Mouse (Mus musculus) heart, adult 9 months (tissue): ENCODE data around the gene Slc4a5.
"Not testable (repeated sequence)": the region's sequence is repeated elsewhere in the genome, so short reads cannot be mapped to it uniquely, and the experiment has no call there.

Experiments
- DNase-seq, 2 experiments: peaks; one replicate each; pipeline ENCODE4 v3.0.0; 2022; ENCODE audit warnings: low spot score in 2 of 2

Gene Slc4a5

GRCm38 (mm10) chr6:83302264-83302663, 82.6 kb downstream of the Slc4a5 start:
- peak in 1 of 2 experiments; percentile 36 for DNase-seq

- no peak for DNase-seq
These were observed 89.4 kb downstream of the Slc4a5 start for GRCm38 (mm10) chr6:83309017-83309416.

- DNase-seq, result no peak
These were observed 91.6 kb downstream of the Slc4a5 start for GRCm38 (mm10) chr6:83311206-83311605.

DNA sequence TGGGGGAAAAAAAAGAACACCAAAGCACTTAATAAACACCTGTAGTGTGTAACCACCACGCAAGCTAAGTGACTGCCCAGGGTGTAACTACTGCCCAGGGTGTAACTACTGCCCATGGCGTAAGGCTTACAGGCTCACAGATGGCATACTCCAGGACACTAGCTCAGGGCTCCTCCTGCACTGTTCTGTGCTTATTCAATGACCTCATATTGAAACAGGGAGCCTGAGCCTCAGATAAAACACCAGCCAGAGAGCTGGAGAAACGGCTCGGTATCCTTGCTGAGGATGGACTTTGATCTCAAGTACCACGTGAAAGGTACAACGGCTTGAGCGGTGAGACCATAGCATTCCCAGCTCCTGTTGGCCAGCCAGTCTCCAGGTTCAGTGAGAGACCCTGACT, 92.4 kb downstream of the Slc4a5 start:
- no peak for DNase-seq

- DNase-seq, result no peak
These were observed 92.9 kb downstream of the Slc4a5 start for GRCm38 (mm10) chr6:83312514-83312913.

DNA sequence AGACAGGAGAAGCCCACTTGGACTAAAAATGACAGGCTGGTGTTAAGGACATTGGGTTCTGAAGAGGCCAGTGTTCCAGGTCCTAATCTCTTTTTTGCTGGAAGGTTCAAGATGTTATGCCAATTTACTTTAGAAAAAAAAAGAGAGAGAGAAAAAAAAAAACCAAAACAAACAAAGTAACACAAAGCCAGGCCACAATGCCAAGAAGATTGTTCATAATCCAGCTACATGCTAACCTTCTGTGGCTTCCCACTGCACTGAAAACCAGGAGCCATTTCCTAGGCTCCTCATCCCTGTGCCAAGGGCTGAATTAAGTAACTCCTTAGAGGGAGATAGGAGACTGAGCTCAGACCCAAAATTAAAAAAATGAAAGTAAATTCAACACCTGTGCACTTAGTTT, 95.7 kb downstream of the Slc4a5 start:
- DNase-seq, result no peak

GRCm38 (mm10) chr6:83316022-83316421, 96.4 kb downstream of the Slc4a5 start:
- DNase-seq, result no peak

- peak; percentile 86 to 95 for DNase-seq
These were observed 97.6 kb downstream of the Slc4a5 start for GRCm38 (mm10) chr6:83317108-83317741.

DNA sequence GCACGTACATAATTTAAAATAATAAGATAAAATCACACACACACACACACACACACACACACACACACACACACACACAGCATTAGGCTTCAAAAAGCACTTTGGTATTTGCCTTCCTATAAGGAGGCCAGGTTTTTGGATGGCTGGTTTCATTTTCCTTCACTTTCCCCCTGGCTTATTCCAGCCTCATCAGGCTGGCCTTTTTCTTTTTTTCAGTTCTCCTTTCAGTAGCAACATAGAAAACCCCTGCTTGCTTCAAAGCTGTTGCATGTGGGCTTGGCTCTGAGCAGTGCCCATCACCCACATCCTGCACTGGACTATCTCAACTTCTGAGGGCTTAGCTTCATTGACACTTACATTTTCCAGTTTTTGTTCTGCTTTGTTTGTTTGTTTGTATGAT, 102.3 kb downstream of the Slc4a5 start:
- DNase-seq, result no peak

DNA sequence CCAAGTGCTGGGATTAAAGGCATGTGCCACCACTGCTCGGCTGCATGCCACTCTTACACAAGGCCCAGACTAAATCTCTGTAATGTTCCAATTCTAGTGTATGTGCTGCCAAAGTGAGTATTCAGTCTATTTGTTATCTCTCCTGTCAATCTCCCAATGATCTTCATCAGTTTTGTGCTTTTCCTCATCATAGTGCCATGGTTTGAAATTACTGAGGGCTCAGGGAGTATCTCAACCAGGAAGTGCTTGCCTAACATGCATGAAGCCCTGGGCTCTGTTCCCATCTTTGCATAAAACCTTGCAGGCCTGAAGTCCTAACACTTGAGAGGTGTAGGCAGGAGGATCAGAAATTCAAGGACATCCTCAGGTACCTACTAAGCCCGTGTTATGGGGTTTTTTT, 103.2 kb downstream of the Slc4a5 start:
- no peak for DNase-seq

- DNase-seq, result no peak
These were observed 104.2 kb downstream of the Slc4a5 start for GRCm38 (mm10) chr6:83323652-83324419.

- peak; percentile 96 to 97 for DNase-seq
These were observed 106.1 kb downstream of the Slc4a5 start, which contains the start of the genes Mthfd2 and Mob1a for GRCm38 (mm10) chr6:83325525-83326393. Mthfd2 (minus strand) TSS chr6:83325908. Mob1a (plus strand) TSS chr6:83326016.

DNA sequence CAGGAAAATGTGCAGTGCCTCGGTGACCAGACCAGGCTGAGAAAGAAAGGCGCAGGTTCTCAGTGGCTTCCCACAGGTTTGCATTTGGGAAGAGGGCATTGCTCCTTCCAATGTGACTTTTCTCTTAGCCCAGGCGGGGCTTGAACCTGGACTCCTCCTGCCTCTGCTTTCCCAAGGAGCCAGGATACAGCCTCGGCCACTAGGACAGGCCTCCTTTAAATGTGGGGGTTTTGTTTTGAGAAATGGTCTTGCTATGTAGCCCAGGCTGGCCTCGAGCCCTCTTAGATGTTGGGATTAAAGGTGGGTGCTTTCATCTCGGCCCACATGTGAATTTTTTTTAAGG, 106.7 kb downstream of the Slc4a5 start:
- no peak for DNase-seq

- DNase-seq, result no peak
These were observed 107.1 kb downstream of the Slc4a5 start for GRCm38 (mm10) chr6:83326761-83327160.

DNA sequence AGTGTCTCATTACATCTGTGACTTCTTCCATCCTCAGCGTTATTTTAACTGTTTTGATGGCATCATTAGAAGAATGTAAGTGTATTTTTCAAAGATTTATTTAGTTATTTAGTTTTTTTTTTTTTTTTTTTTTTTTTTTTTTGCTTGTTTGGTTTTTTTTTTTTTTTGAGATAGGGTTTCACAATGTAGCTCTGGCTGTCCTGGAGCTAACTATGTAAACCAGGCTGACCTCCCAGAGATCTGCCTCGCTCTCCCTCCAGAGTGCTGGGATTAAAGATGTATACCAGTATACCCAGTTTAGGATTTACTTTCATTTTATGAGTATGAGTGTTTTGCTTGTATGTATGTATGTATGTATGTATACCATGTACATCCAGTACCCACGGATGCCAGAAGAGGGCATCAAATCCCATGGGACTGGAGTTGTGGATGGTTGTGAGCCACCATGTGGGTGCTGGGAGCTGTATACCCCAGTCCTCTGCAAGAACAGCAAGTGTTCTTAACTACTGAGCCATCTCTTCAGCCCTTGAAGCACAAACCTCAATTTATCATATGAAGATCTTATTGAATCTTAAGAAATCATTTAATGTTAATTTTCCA, 108.1 kb downstream of the Slc4a5 start:
- DNase-seq, result no peak

DNA sequence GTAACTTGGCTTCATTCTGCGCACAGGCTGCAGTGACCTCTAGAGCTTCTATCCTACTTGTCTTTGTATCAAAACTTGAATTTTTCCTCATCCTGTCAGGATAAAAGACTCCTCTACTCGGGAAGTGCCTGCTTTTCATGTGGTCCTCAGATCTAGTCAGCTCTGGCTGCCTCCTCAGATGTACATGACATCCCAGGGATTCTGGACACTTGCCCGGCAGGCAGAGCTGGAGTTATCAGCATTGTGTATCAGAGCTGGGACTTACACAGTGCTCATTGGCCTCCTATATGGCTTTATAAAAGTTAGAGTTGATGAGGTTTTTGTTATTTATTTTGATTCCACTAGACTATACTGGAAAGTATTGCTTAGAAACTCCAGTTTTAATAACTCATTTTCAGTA, 121.8 kb downstream of the Slc4a5 start:
- no peak for DNase-seq

DNA sequence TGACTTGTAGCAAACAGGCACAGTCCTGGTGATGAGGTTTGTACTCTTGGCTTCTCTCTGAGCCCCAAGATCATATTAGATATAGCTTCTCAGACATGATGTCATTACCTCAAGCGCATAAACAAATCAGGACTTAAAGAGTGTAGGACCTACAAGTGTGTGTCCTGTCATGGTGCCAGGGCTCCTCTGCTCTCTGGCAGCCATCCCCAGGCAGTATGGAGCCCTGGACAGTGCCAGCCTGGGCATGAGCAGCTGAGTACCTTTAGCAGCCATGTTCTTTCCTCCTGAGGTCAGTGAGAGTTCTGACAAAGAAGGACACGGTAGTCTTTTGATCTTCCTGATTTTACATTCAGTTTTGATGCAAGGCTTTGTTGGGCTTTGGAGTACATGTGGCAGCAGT, 123.3 kb downstream of the Slc4a5 start:
- DNase-seq, result no peak

DNA sequence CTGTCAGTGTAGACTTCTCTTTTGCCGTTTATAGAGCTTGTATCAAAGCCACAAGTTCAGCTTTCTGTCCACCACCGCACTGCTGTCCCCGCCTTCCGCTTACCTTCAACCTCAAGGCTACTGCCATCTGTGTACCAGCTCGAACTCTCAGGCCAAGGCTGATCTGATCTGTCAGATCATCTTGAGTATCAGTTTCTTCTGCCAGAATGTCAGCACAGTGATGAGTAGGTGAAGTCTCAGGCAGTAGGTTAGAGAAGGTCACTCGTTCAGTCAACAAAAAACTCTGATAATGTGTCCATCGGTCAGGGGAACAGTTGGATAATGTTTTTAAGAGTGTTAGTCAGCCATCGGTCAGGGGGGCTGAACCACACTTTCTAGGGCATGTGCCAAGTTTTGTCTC, 125.7 kb downstream of the Slc4a5 start:
- not testable (repeated sequence) for DNase-seq

DNA sequence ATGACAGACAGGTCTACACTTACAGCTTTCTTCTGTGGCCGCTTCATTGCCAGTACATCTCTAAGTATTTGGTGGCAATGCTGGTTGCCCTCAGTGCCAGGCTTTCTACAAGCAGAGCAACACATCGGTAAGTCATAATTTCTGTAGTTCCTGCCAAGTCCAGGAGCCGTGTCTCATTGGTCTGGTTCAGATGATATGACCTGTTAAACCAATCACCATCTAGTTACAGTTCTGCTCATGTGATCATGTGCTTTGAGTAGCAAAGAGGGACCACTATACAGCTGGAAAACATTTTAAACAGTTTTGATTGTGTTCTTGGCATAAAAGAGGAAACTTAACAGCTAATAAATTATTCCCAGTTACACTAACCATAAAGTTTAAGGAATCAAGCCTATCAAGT, 128.3 kb downstream of the Slc4a5 start:
- DNase-seq, result no peak

GRCm38 (mm10) chr6:83348873-83349272, 129.2 kb downstream of the Slc4a5 start, which contains the start of gene Bola3:
Bola3 (plus strand) TSS chr6:83349147.
- DNase-seq, result no peak

GRCm38 (mm10) chr6:83349274-83349958, 129.8 kb downstream of the Slc4a5 start:
- peak; percentile 83 to 85 for DNase-seq
